Mouse (Mus musculus): Measurements from ENCODE around the gene Pik3ap1.

GRCm38 (mm10) chr19:41347326-41347725 is 37.6 kb downstream of the Pik3ap1 start:
- TF ChIP-seq CTCF (IDR thresholded peaks at IDR 0.05): no peak
- TF ChIP-seq EP300 (IDR thresholded peaks at IDR 0.05): no peak
